Mouse (Mus musculus) heart, adult 2 months (tissue): Measurements from ENCODE around the gene Olfr371.

Experiments used
- CTCF ChIP-seq: fragments of 200-600 bp; IDR thresholded peaks from 2 replicates; pipeline ENCODE4 v1.8.1; 2022; ENCODE audit warnings: antibody characterized with exemption, mild to moderate bottlenecking, moderate library complexity
- POLR2A ChIP-seq: fragments of 200-500 bp; IDR thresholded peaks from 2 replicates; pipeline ENCODE4 v1.6.1; 2011; ENCODE audit warnings: mild to moderate bottlenecking, low read depth, low read length, control low read depth; ENCODE audit not compliant: insufficient read depth

GRCm38 (mm10) chr8:85227297-85227696, 1.5 kb downstream of the Olfr371 start:
- no peak for TF ChIP-seq POLR2A
- no peak for TF ChIP-seq CTCF
